Mouse (Mus musculus): ENCODE results near the gene 1700012B09Rik. TPM values are rescaled to one million over a fixed set of nuclear protein-coding genes. Genes with fewer than 3 reads are reported as not detected.

Gene 1700012B09Rik
- 1 to 10 TPM in 1 of 4 experiments, under 1 TPM in 2, not detected in 1; 0.77 to 1.6 (median 0.83) TPM for total RNA-seq (2022)

- DNase-seq (ENCODE audit: low spot score in 2 of 2) = no peak
Measured at GRCm38 (mm10) chr9:14770803-14771471, at the start of gene 1700012B09Rik. Gene 1700012B09Rik (minus strand): TSS chr9:14771030.

- peak; percentile 5 to 8 for DNase-seq (ENCODE audit: low spot score in 2 of 2)
Measured at GRCm38 (mm10) chr9:14810111-14810510, 39.3 kb upstream of the 1700012B09Rik start.

- DNase-seq (ENCODE audit: low spot score in 2 of 2) = no peak
Measured at GRCm38 (mm10) chr9:14806786-14807185, 36.0 kb upstream of the 1700012B09Rik start.

- DNase-seq (ENCODE audit: low spot score in 2 of 2) = no peak
Measured at GRCm38 (mm10) chr9:14805714-14806113, 34.9 kb upstream of the 1700012B09Rik start.

- no peak for DNase-seq (ENCODE audit: low spot score in 2 of 2)
Measured at GRCm38 (mm10) chr9:14787356-14787755, 16.5 kb upstream of the 1700012B09Rik start.

GRCm38 (mm10) chr9:14784039-14785002 is 13.5 kb upstream of the 1700012B09Rik start, which contains the start of the genes Mre11a and Ankrd49:
Gene Mre11a (plus strand): TSS chr9:14784654.
Gene Ankrd49 (minus strand): TSS chr9:14784856.
- peak; percentile 93 for DNase-seq (ENCODE audit: low spot score in 2 of 2)

GRCm38 (mm10) chr9:14778341-14778740 is 7.5 kb upstream of the 1700012B09Rik start:
- no peak for DNase-seq (ENCODE audit: low spot score in 2 of 2)

- no peak for DNase-seq (ENCODE audit: low spot score in 2 of 2)
Measured at GRCm38 (mm10) chr9:14773813-14774212, 3.0 kb upstream of the 1700012B09Rik start.

- DNase-seq (ENCODE audit: low spot score in 2 of 2) = no peak
Measured at GRCm38 (mm10) chr9:14772074-14772473, 1.2 kb upstream of the 1700012B09Rik start.

GRCm38 (mm10) chr9:14769811-14770210 is 1.0 kb downstream of the 1700012B09Rik start:
- no peak for DNase-seq (ENCODE audit: low spot score in 2 of 2)

GRCm38 (mm10) chr9:14764765-14765164 is 6.1 kb downstream of the 1700012B09Rik start:
- peak in 1 of 2 experiments; percentile 47 for DNase-seq (ENCODE audit: low spot score in 2 of 2)

- DNase-seq (ENCODE audit: low spot score in 2 of 2) = no peak
Measured at GRCm38 (mm10) chr9:14759261-14759660, 11.6 kb downstream of the 1700012B09Rik start.

- DNase-seq (ENCODE audit: low spot score in 2 of 2) = no peak
Measured at GRCm38 (mm10) chr9:14758590-14758989, 12.2 kb downstream of the 1700012B09Rik start.

- DNase-seq (ENCODE audit: low spot score in 2 of 2) = no peak
Measured at GRCm38 (mm10) chr9:14754469-14754868, 16.4 kb downstream of the 1700012B09Rik start.

GRCm38 (mm10) chr9:14753947-14754346 is 16.9 kb downstream of the 1700012B09Rik start:
- no peak for DNase-seq (ENCODE audit: low spot score in 2 of 2)

GRCm38 (mm10) chr9:14752001-14752522 is 18.8 kb downstream of the 1700012B09Rik start, which contains the start of gene Fut4:
Gene Fut4 (minus strand): TSS chr9:14752393.
- no peak for DNase-seq (ENCODE audit: low spot score in 2 of 2)

- DNase-seq (ENCODE audit: low spot score in 2 of 2) = no peak
Measured at GRCm38 (mm10) chr9:14751503-14752000, 19.3 kb downstream of the 1700012B09Rik start.

GRCm38 (mm10) chr9:14750901-14751502 is 19.8 kb downstream of the 1700012B09Rik start:
- DNase-seq (ENCODE audit: low spot score in 2 of 2) = no peak

GRCm38 (mm10) chr9:14740151-14740924 is 30.5 kb downstream of the 1700012B09Rik start, which contains the start of gene Piwil4:
Gene Piwil4 (minus strand): TSS chr9:14740733.
- no peak for DNase-seq (ENCODE audit: low spot score in 2 of 2)

GRCm38 (mm10) chr9:14739498-14740150 is 31.2 kb downstream of the 1700012B09Rik start:
- DNase-seq (ENCODE audit: low spot score in 2 of 2) = no peak

Measured in layer of hippocampus, adult 8-10 months (tissue).